Mouse (Mus musculus): ENCODE measurements around the gene Alkal2.

The Alkal2 gene

DNA sequence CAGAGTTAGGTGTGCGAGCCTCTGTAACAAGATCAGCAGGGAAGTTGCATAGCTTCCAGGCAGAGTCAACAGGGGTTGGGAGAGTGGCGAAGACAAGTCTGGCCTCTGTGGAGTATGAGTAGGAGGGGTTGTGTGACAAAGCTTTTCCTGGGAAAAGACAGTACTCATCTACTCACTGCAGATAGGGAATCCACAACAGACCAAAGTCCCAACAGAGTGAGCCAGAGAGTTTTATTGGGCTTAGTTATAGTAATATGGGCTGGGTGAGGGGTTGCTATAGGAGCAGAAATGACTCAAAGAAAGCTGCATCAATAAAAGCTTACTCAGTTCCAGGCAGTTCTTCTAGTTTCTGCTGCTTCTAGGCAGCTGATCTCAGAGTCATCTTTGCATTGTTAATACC is 49.2 kb downstream of the Alkal2 start:
- no peak for DNase-seq

GRCm38 (mm10) chr12:30936899-30937298 is 52.8 kb downstream of the Alkal2 start:
- no peak for DNase-seq
